Mouse (Mus musculus): ENCODE data around the gene Prr7. TPM values are rescaled to one million over a fixed set of nuclear protein-coding genes. Genes with fewer than 3 reads are reported as not detected.

Gene Prr7
- polyA plus RNA-seq, 1 experiment from 2014 or later: 5.8 TPM

GRCm38 (mm10) chr13:55449679-55450441 is 14.2 kb upstream of the Prr7 start:
- no peaks in the 10 kb centered on the region for H3K9me3 ChIP-seq (replicated peaks)
- 91% methylated on average over 17 of the region's 17 CpGs for WGBS
- no peak overlapping the region for H3K4me3 ChIP-seq (replicated peaks)
- no peak for ATAC-seq (ENCODE audit: low FRiP score)
- H3K27me3 ChIP-seq (replicated peaks): no peaks in the 10 kb centered on the region
- H3K4me2 ChIP-seq: no peak overlapping the region
- H3K4me1 ChIP-seq: peaks cover 29% of the 10 kb centered on the region
- H3K9ac ChIP-seq (replicated peaks): no peak overlapping the region
- H3K27ac ChIP-seq (replicated peaks): no peak overlapping the region
- H3K36me3 ChIP-seq: peaks cover 47% of the 10 kb centered on the region

- peaks cover 29% of the 10 kb centered on the region for H3K4me1 ChIP-seq
- no peak overlapping the region for H3K9ac ChIP-seq (replicated peaks)
- no peak overlapping the region for H3K4me2 ChIP-seq
- 89% methylated on average over 11 of the region's 11 CpGs for WGBS
- no peak overlapping the region for H3K27ac ChIP-seq (replicated peaks)
- no peak for ATAC-seq (ENCODE audit: low FRiP score)
- no peaks in the 10 kb centered on the region for H3K27me3 ChIP-seq (replicated peaks)
- peaks cover 53% of the 10 kb centered on the region for H3K36me3 ChIP-seq
- H3K9me3 ChIP-seq (replicated peaks): no peaks in the 10 kb centered on the region
- H3K4me3 ChIP-seq (replicated peaks): no peak overlapping the region
Observed at GRCm38 (mm10) chr13:55450511-55450980, 13.5 kb upstream of the Prr7 start.

GRCm38 (mm10) chr13:55451296-55451695 is 12.8 kb upstream of the Prr7 start:
- no peak overlapping the region for H3K4me2 ChIP-seq
- peaks cover 60% of the 10 kb centered on the region for H3K36me3 ChIP-seq
- H3K9ac ChIP-seq (replicated peaks): no peak overlapping the region
- H3K4me3 ChIP-seq (replicated peaks): no peak overlapping the region
- no peak overlapping the region for H3K27ac ChIP-seq (replicated peaks)
- peaks cover 21% of the 10 kb centered on the region for H3K4me1 ChIP-seq
- no peak for ATAC-seq (ENCODE audit: low FRiP score)
- WGBS: 92% methylated on average over 10 of the region's 10 CpGs
- H3K27me3 ChIP-seq (replicated peaks): no peaks in the 10 kb centered on the region
- no peaks in the 10 kb centered on the region for H3K9me3 ChIP-seq (replicated peaks)

GRCm38 (mm10) chr13:55451785-55452549 is 12.1 kb upstream of the Prr7 start:
- Histone ChIP-seq H3K4me2 (no peak overlapping the region), H3K27me3 (replicated peaks) (no peaks in the 10 kb centered on the region), H3K9me3 (replicated peaks) (no peaks in the 10 kb centered on the region), H3K27ac (replicated peaks) (no peak overlapping the region), H3K36me3 (peaks cover 63% of the 10 kb centered on the region), H3K9ac (replicated peaks) (no peak overlapping the region), H3K4me3 (replicated peaks) (no peak overlapping the region), H3K4me1 (peaks cover 15% of the 10 kb centered on the region)
- ATAC-seq (ENCODE audit: low FRiP score): no peak
- WGBS: 95% methylated on average over 16 of the region's 16 CpGs

GRCm38 (mm10) chr13:55462965-55463364 is 1.1 kb upstream of the Prr7 start:
- H3K27ac ChIP-seq (replicated peaks): 0 out of 2 replicates have a peak overlapping the region, but pooled peaks have one; percentile 98
- no peak for ATAC-seq (ENCODE audit: low FRiP score)
- peaks cover 48% of the 10 kb centered on the region for H3K4me1 ChIP-seq
- no peak overlapping the region for H3K4me3 ChIP-seq (replicated peaks)
- no peaks in the 10 kb centered on the region for H3K9me3 ChIP-seq (replicated peaks)
- peaks cover 28% of the 10 kb centered on the region for H3K36me3 ChIP-seq
- WGBS: 65% methylated on average over 2 of the region's 2 CpGs
- H3K27me3 ChIP-seq (replicated peaks): no peaks in the 10 kb centered on the region
- H3K9ac ChIP-seq (replicated peaks): no peak overlapping the region
- peak overlapping the region; percentile 89 for H3K4me2 ChIP-seq

GRCm38 (mm10) chr13:55463399-55464026 is 554 bp upstream of the Prr7 start:
- WGBS: 7% methylated on average over 14 of the region's 14 CpGs
- H3K27me3 ChIP-seq (replicated peaks): no peaks in the 10 kb centered on the region
- ATAC-seq (ENCODE audit: low FRiP score): peak; percentile 3; the same call in 1 of the 2 replicates
- H3K9ac ChIP-seq (replicated peaks): peak overlapping the region; percentile 92
- H3K9me3 ChIP-seq (replicated peaks): no peaks in the 10 kb centered on the region
- peak overlapping the region; percentile 98 for H3K27ac ChIP-seq (replicated peaks)
- H3K4me1 ChIP-seq: peaks cover 54% of the 10 kb centered on the region
- H3K4me2 ChIP-seq: peak overlapping the region; percentile 89
- H3K36me3 ChIP-seq: peaks cover 24% of the 10 kb centered on the region
- peak overlapping the region; percentile 88 for H3K4me3 ChIP-seq (replicated peaks)

GRCm38 (mm10) chr13:55465184-55465583 is 1.1 kb downstream of the Prr7 start:
- H3K4me1 ChIP-seq: peaks cover 70% of the 10 kb centered on the region
- ATAC-seq (ENCODE audit: low FRiP score): peak; percentile 19; the same call in 1 of the 2 replicates
- WGBS: 4% methylated on average over 3 of the region's 3 CpGs

GRCm38 (mm10) chr13:55465830-55466440 is 1.9 kb downstream of the Prr7 start:
- Histone ChIP-seq H3K9me3 (replicated peaks) (no peaks in the 10 kb centered on the region), H3K36me3 (peaks cover 5% of the 10 kb centered on the region; the same call in 1 of the 2 replicates), H3K4me3 (replicated peaks) (peak overlapping the region; percentile 88), H3K27ac (replicated peaks) (peak overlapping the region; percentile 98), H3K27me3 (replicated peaks) (no peaks in the 10 kb centered on the region), H3K9ac (replicated peaks) (peak overlapping the region; percentile 92), H3K4me1 (peaks cover 78% of the 10 kb centered on the region), H3K4me2 (peak overlapping the region; percentile 89)
- 45% methylated on average over 5 of the region's 5 CpGs for WGBS
- no peak for ATAC-seq (ENCODE audit: low FRiP score)

More at GRCm38 (mm10) chr13:55465184-55465583, 1.1 kb downstream of the Prr7 start:
- Histone ChIP-seq H3K36me3 (peaks cover 9% of the 10 kb centered on the region), H3K4me2 (peak overlapping the region; percentile 89), H3K27ac (replicated peaks) (peak overlapping the region; percentile 98), H3K27me3 (replicated peaks) (no peaks in the 10 kb centered on the region), H3K4me3 (replicated peaks) (peak overlapping the region; percentile 88), H3K9ac (replicated peaks) (peak overlapping the region; percentile 92), H3K9me3 (replicated peaks) (no peaks in the 10 kb centered on the region)

- Histone ChIP-seq H3K9me3 (replicated peaks) (no peaks in the 10 kb centered on the region), H3K4me2 (no peak overlapping the region), H3K36me3 (peaks cover 4% of the 10 kb centered on the region), H3K27me3 (replicated peaks) (no peaks in the 10 kb centered on the region), H3K9ac (replicated peaks) (peak overlapping the region; percentile 14), H3K27ac (replicated peaks) (no peak overlapping the region), H3K4me1 (peaks cover 97% of the 10 kb centered on the region), H3K4me3 (replicated peaks) (no peak overlapping the region)
- WGBS: 41% methylated on average over 13 of the region's 13 CpGs
- no peak for ATAC-seq (ENCODE audit: low FRiP score)
Observed at GRCm38 (mm10) chr13:55468851-55469560, 4.9 kb downstream of the Prr7 start.

- no peaks in the 10 kb centered on the region for H3K27me3 ChIP-seq (replicated peaks)
- ATAC-seq (ENCODE audit: low FRiP score): no peak
- 37% methylated on average over 9 of the region's 9 CpGs for WGBS
- H3K4me3 ChIP-seq (replicated peaks): no peak overlapping the region
- peaks cover 100% of the 10 kb centered on the region for H3K4me1 ChIP-seq
- H3K9me3 ChIP-seq (replicated peaks): no peaks in the 10 kb centered on the region
- H3K4me2 ChIP-seq: peak overlapping the region; percentile 94
- peaks cover 17% of the 10 kb centered on the region for H3K36me3 ChIP-seq
- peak overlapping the region; percentile 93 for H3K27ac ChIP-seq (replicated peaks)
- H3K9ac ChIP-seq (replicated peaks): no peak overlapping the region
Observed at GRCm38 (mm10) chr13:55470372-55470771, 6.3 kb downstream of the Prr7 start.
